Mouse (Mus musculus) kidney, adult 18-20 months (tissue): ENCODE measurements around the gene Trpc7.
A peak's percentile ranks its signal among the peaks of the same experiment; 100 is the strongest.

Experiments used
- DNase-seq: peaks from one replicate; pipeline ENCODE4 v3.0.0; 2021

Gene Trpc7

DNA sequence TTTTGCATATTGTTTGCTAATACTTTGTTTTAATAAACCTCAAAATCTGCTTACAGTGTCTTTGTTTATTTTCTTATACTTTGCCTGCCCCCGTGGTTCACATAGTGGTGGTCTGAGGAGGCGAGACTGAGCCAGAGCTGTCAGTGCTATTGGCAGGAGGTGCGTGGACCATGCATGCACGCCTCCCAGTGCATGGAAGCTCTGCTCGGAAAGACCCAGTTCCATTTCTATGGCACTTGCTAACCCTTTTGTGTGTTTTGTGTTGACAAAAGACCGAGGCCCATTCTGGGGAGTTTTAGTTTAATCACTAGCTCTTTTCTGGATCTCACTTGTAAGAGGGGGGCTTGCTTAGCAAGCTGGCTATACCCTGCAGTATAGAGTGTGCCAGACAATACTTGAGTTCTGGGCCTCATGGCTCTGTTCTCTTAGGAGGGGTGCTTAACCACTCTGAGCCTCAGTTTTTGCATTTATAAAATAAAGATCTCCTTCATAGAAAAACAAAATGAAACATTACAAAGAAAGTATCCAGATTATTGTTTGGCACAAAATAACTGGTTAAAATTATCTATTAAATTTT is 153.4 kb downstream of the Trpc7 start:
- no peak for DNase-seq

DNA sequence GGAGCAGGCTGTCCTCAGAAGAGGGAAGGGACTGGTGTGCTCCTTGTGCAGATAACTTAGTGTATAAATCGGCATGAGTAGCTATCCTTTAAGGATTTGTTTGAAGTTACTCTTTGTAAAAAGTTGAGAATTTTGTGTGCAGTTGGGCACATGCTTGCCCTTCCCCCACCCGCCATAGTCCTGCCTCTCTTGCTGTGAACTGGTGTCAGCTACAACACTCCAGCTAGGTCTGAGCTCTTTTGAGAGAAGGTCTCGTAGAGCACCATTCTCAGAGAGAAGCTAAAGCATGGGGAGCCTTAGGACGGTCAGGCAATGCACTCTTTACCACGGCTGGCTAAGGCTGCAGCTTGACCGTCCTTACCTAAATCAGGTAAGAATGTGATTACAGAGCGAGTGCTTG is 154.1 kb downstream of the Trpc7 start:
- DNase-seq: no peak

DNA sequence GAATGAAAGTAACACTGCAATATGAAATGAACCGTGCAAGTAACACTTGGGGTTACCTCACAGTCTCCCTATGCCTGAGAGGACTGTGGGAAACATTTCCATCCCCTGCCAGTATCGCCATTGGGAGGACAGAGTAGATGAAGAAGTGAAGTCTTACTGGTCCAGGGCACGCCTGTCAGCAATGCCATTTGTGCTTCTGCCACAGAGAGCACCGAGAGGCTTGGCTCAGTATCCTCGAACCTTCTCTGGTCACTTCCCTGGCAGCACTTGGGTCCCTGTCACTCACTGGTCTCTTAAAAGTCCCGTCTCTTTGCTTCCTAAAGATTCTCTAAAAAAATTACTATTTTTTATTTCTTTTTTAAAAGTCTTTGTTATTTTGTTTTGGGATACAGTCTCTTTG is 155.3 kb downstream of the Trpc7 start:
- DNase-seq: no peak

DNA sequence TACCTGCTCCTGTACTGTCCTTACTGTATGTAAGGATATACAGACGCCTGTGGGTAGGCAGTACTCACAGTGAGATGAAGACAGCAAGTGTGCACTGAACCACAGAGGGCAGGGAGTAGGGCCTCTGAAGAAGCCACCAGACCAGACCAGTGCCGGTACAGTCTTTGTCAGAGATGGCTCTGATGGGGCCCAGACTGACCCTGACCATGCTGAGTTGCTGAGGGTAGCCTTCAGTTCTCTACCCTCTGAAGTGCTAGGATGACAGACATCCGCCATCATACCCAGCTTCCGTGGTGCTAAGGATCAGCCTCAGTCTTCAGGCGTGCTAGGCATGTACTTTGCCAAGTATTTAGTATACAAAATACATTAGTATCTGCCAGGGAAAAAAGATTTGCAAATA is 156.2 kb downstream of the Trpc7 start:
- DNase-seq: no peak

DNA sequence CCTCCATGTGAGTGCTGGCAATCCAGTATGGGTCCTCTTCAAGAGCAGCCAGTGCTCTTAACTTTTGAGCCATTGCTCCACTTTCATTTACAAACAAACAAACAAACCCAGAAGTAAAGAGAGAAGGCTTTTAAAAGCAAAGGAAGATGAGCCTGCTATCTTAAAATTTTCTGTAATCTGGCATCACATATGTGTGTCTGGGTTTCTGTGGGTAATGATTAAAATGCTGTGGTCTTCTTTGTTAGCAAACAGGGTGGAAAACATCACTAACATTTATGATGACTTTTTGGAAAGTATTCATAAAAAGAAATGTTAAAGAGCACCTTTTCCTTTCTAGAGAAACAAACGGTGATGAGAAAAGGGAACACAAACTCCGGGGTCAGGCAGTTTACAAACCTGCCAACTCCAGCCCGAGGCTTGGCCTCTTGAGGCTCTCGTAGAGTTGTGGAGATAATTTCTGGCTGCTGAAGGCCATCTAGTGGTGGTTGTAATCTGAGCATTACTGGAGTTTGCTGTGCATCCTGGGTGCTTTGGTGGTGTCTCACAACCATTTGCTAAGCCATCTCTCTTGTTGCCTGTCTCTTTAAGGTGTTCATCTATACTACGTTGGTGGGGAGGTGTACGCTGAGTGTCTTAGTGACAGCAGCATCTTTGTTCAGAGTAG is 160.4 kb downstream of the Trpc7 start:
- peak; percentile 31 for DNase-seq

DNA sequence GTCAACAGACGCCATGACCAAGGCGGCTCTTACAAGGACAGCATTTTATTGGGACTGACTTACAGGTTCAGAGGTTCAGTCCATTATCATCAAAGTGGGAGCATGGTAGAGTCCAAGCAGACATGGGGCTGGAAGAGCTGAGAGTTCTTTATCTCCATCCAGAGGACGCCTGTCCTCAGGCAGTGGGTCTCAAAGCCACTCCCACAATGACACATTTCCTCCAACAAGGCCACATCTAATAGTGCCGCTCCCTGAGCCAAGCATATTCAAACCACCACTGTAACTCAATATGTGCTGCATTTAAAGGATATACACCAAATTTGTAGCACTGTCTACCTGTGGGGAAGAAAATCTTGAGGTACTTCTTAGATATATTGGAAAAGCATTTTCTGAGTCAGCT is 161.2 kb downstream of the Trpc7 start:
- no peak for DNase-seq

DNA sequence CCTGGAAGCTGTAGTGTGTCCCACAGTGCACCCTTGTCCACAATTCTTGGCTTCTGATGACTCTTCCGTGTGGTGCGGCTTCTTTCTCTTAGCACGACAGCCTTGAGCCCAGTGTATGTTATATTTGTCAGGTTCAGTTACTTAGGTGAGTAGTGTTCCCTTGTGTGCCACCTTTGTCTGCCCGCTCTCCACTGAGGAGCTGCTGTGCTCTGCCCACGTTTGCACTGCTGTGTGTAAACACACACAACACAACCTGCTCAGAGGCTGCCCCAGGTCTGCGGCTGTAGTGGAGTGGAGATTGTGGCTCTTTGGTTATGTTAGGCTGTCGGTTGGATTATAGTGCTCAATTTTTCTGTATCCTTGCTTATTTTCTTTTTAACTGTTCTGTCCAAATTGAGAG is 166.7 kb downstream of the Trpc7 start:
- DNase-seq: no peak

DNA sequence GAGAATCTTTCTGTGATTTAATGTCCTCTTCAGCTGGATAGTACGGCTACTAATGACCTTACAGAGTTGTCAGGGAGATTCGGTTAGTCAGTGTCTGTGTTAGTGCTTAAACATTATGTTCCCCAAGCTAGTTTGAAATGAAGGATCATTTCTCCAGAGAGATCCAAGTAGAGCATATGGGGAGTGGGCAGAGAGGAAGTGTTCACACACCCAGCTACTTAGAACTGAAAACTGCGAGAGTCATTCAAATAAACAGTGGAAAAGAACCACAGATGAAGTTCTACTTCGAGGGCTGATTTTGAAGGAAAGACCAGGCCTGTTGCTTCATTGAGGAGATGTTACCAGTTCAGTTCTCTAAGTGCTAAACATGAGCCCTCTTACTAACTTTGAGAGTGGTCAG is 169.2 kb downstream of the Trpc7 start:
- DNase-seq: no peak
